Mouse (Mus musculus) thymus, postnatal 25 days (tissue): Measurements from ENCODE around the gene Gm15293.
"Not testable (repeated sequence)": the region's sequence is repeated elsewhere in the genome, so short reads cannot be mapped to it uniquely, and the experiment has no call there.

Source experiments
- DNase-seq: peaks from one replicate; pipeline ENCODE4 v3.0.0; 2022

Gm15293 gene

GRCm38 (mm10) chr8:21201261-21201660 lies at the start of gene Gm15293:
Gene Gm15293, plus strand, starts transcription at chr8:21201561.
- DNase-seq = not testable (repeated sequence)

GRCm38 (mm10) chr8:21161977-21162376 lies 39.4 kb upstream of the Gm15293 start, which contains the start of gene Defa22:
Gene Defa22, plus strand, starts transcription at chr8:21162277.
- not testable (repeated sequence) for DNase-seq

- not testable (repeated sequence) for DNase-seq
These were observed 10.0 kb upstream of the Gm15293 start, which contains the start of gene Defa31 for GRCm38 (mm10) chr8:21191314-21191713. Gene Defa31, plus strand, starts transcription at chr8:21191614.
